Mouse (Mus musculus) embryo, embryonic 11.5 days (tissue): ENCODE data around the gene Serp2.

Source experiments
- DNase-seq: peaks from one replicate; pipeline ENCODE4 v3.0.0-alpha.2; 2012; ENCODE audit warnings: low read depth, low spot score

Gene Serp2

GRCm38 (mm10) chr14:76556852-76557208, at the start of gene Serp2:
Gene Serp2, minus strand, starts transcription at chr14:76556889.
- no peak for DNase-seq

- no peak for DNase-seq
These were observed 49.3 kb upstream of the Serp2 start for GRCm38 (mm10) chr14:76605931-76606534.

GRCm38 (mm10) chr14:76604012-76604411, 47.3 kb upstream of the Serp2 start:
- no peak for DNase-seq

- no peak for DNase-seq
These were observed 45.0 kb upstream of the Serp2 start for GRCm38 (mm10) chr14:76601654-76602053.

GRCm38 (mm10) chr14:76600391-76600790, 43.7 kb upstream of the Serp2 start:
- no peak for DNase-seq

- no peak for DNase-seq
These were observed 43.0 kb upstream of the Serp2 start for GRCm38 (mm10) chr14:76599706-76600105.

- DNase-seq = no peak
These were observed 42.0 kb upstream of the Serp2 start for GRCm38 (mm10) chr14:76598518-76599216.

- DNase-seq = no peak
These were observed 41.1 kb upstream of the Serp2 start for GRCm38 (mm10) chr14:76597751-76598150.

- no peak for DNase-seq
These were observed 38.6 kb upstream of the Serp2 start for GRCm38 (mm10) chr14:76595048-76595859.

GRCm38 (mm10) chr14:76594351-76594885, 37.7 kb upstream of the Serp2 start:
- no peak for DNase-seq

- no peak for DNase-seq
These were observed 37.0 kb upstream of the Serp2 start for GRCm38 (mm10) chr14:76593630-76594193.

- DNase-seq = no peak
These were observed 36.0 kb upstream of the Serp2 start for GRCm38 (mm10) chr14:76592721-76593120.

- no peak for DNase-seq
These were observed 35.4 kb upstream of the Serp2 start for GRCm38 (mm10) chr14:76592090-76592489.

- DNase-seq = no peak
These were observed 33.4 kb upstream of the Serp2 start for GRCm38 (mm10) chr14:76590134-76590533.

- no peak for DNase-seq
These were observed 33.0 kb upstream of the Serp2 start for GRCm38 (mm10) chr14:76589671-76590070.

- DNase-seq = no peak
These were observed 29.2 kb upstream of the Serp2 start for GRCm38 (mm10) chr14:76585831-76586405.

- DNase-seq = no peak
These were observed 27.3 kb upstream of the Serp2 start for GRCm38 (mm10) chr14:76583985-76584384.

- DNase-seq = no peak
These were observed 25.6 kb upstream of the Serp2 start for GRCm38 (mm10) chr14:76581974-76582922.

GRCm38 (mm10) chr14:76579660-76580061, 23.0 kb upstream of the Serp2 start:
- DNase-seq = no peak

- DNase-seq = no peak
These were observed 21.2 kb upstream of the Serp2 start for GRCm38 (mm10) chr14:76577840-76578239.

GRCm38 (mm10) chr14:76570292-76570691, 13.6 kb upstream of the Serp2 start:
- DNase-seq = no peak
